Mouse (Mus musculus) liver, embryonic 15.5 days (tissue): Measurements from ENCODE around the gene Il1a. TPM values are rescaled to one million over a fixed set of nuclear protein-coding genes. Genes with fewer than 3 reads are reported as not detected.

Source experiments
- ATAC-seq: fragments of 200-750 bp; cut with Nextera tagmentation; 2 replicates; pipeline ENCODE4 v1.8.0; 2017; ENCODE audit warnings: moderate number of reproducible peaks, mild to moderate bottlenecking, moderate library complexity; ENCODE audit not compliant: insufficient read depth
- H3K27ac ChIP-seq: fragments of 300-500 bp; sonication (generic); replicated peaks from 2 replicates; pipeline ENCODE4 v1.5.1; 2015; ENCODE audit warnings: mild to moderate bottlenecking, inconsistent platforms
- H3K27me3 ChIP-seq: fragments of 300-500 bp; sonication (generic); 2 replicates; pipeline ENCODE4 v1.6.1; 2015; ENCODE audit warnings: mild to moderate bottlenecking, inconsistent platforms
- H3K36me3 ChIP-seq: fragments of 300-500 bp; sonication (generic); replicated peaks from 2 replicates; pipeline ENCODE4 v1.6.1; 2015; ENCODE audit warnings: moderate library complexity, mild to moderate bottlenecking, inconsistent platforms
- H3K4me1 ChIP-seq: fragments of 300-500 bp; sonication (generic); replicated peaks from 2 replicates; pipeline ENCODE4 v1.6.1; 2015; ENCODE audit warnings: inconsistent platforms
- H3K4me2 ChIP-seq: fragments of 300-500 bp; sonication (generic); 2 replicates; pipeline ENCODE4 v1.6.1; 2015; ENCODE audit warnings: moderate library complexity, mild to moderate bottlenecking, inconsistent platforms
- H3K4me3 ChIP-seq: fragments of 300-500 bp; sonication (generic); replicated peaks from 2 replicates; pipeline ENCODE4 v1.5.1; 2015; ENCODE audit warnings: mild to moderate bottlenecking, inconsistent platforms
- H3K9ac ChIP-seq: fragments of 300-500 bp; sonication (generic); 2 replicates; pipeline ENCODE4 v1.6.1; 2015; ENCODE audit warnings: moderate library complexity, mild to moderate bottlenecking, inconsistent platforms
- H3K9me3 ChIP-seq: fragments of 300-500 bp; sonication (generic); replicated peaks from 2 replicates; pipeline ENCODE4 v1.6.1; 2016; ENCODE audit warnings: inconsistent platforms
- WGBS: fragments of 180-500 bp; shearing (Covaris S2); methylation state at CpG from one replicate; pipeline ENCODE4 v1.1.7; 2015; ENCODE audit warnings: mixed read lengths; ENCODE audit not compliant: insufficient replicate concordance; 5-methylcytosine and 5-hydroxymethylcytosine counted together
- polyA plus RNA-seq: library from polyadenylated mRNA; unstranded; fragments of >200 nt; fragmentation: Nextera tagmentation; extraction: Ambion mirVana; gene quantifications from 2 replicates; pipeline ENCODE4 v1.2.1, GENCODE M21; 2015

Gene Il1a
- polyA plus RNA-seq, 1 experiment from 2014 or later: 4.3 TPM

GRCm38 (mm10) chr2:129313934-129314333, 4.2 kb upstream of the Il1a start:
- no peak overlapping the region for H3K4me2 ChIP-seq
- 34% methylated on average over 1 of the region's 1 CpGs for WGBS
- 0 out of 2 replicates have a peak, but pooled peaks cover 11% of the 10 kb centered on the region for H3K27me3 ChIP-seq
- H3K9me3 ChIP-seq: no peaks in the 10 kb centered on the region
- no peak overlapping the region for H3K27ac ChIP-seq
- no peak overlapping the region for H3K4me3 ChIP-seq
- H3K9ac ChIP-seq: no peak overlapping the region
- ATAC-seq: no peak
- no peaks in the 10 kb centered on the region for H3K4me1 ChIP-seq
- no peaks in the 10 kb centered on the region for H3K36me3 ChIP-seq

DNA sequence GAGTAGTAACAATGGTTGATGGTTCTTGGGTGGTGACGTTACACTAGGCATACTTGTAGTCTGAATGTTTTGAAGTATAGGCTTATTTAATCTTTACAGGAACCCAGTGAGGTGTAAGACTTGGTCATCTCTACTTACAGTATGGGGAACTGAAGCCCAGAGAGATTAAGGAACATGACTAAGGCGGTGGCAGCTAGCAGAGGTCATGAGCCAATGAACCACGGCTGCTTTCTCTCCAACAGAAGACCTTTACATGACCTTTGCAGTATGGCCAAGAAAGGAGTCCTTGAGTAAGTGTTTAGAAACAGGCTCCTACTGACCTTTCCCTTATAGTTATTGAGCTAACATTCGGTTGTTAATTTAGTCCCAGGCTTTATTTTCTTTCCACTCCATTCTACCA, 3.8 kb downstream of the Il1a start:
- Histone ChIP-seq H3K27ac (no peak overlapping the region), H3K9me3 (no peaks in the 10 kb centered on the region), H3K36me3 (no peaks in the 10 kb centered on the region), H3K4me2 (no peak overlapping the region), H3K9ac (no peak overlapping the region), H3K4me3 (no peak overlapping the region), H3K4me1 (no peaks in the 10 kb centered on the region), H3K27me3 (peaks cover 20% of the 10 kb centered on the region; the same call in 1 of the 2 replicates)
- no peak for ATAC-seq
- 63% methylated on average over 4 of the region's 4 CpGs for WGBS

- 2% methylated on average over 10 of the region's 10 CpGs for WGBS
- Histone ChIP-seq H3K4me1 (peaks cover 31% of the 10 kb centered on the region), H3K4me3 (peak overlapping the region; percentile 74), H3K27ac (peak overlapping the region; percentile 97), H3K4me2 (peak overlapping the region; percentile 93), H3K27me3 (peaks cover 19% of the 10 kb centered on the region), H3K9ac (peak overlapping the region; percentile 89), H3K36me3 (peaks cover 19% of the 10 kb centered on the region), H3K9me3 (no peaks in the 10 kb centered on the region)
- ATAC-seq: peak; percentile 16
These were observed 12.2 kb downstream of the Il1a start for GRCm38 (mm10) chr2:129297589-129297982.

DNA sequence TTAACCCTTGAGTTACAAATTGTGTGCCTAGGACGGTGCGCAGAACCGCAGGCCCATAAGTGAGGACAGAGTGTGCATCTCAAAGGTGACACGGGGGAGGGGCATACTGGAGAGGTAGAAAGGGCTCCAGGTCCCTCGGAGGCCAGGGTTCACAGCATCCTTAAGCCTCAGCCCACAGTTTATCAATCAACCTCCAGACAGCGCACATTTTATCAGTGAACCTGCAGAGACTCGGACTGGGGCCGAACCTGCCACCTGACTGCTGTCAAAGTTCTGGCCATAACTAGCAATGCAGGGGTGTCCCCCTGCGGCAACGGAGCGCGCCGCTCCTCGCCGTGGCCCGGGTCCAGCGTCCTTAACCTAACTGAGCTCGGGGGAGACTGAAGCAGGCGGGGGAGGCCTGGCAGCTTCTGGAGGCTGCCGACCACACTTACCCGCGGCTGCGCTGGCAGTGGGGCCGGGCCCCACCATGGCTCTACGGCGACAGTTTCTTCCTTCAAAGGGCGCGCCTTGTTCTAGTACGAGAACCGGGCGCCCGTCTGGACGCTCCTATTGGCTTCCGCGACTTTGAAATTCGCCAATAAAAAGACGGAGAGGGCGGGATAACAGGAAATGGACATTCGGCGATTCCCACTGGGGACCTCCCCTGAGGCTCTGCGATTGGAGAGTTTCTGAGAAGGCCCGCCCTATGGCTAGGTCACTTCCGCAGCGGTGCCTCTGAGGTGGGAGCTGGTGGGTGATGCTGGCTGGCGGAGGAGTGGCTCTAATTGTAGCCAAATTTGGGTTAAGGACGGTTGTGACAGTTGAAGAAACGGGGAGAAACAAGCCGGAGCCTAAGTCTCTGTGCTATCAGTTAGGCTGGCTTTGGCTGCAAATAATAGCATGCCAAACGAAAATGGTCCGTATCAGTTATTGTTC, 12.8 kb downstream of the Il1a start, which contains the start of gene Ckap2l:
Ckap2l (minus strand) TSS at position 542 of the 918 bp plus-strand sequence.
- Histone ChIP-seq H3K9ac (peak within 1 kb of the TSS; percentile 90), H3K27ac (peak within 1 kb of the TSS; percentile 97), H3K36me3 (peaks cover 19% of the 10 kb centered on the region), H3K27me3 (peaks cover 19% of the 10 kb centered on the region), H3K4me1 (peaks cover 31% of the 10 kb centered on the region), H3K9me3 (no peaks in the 10 kb centered on the region), H3K4me3 (peak within 1 kb of the TSS; percentile 74), H3K4me2 (peak within 1 kb of the TSS; percentile 93)
- peak; percentile 98 for ATAC-seq
- under 1% methylated on average over 50 of the region's 50 CpGs for WGBS

GRCm38 (mm10) chr2:129296086-129296485, 13.7 kb downstream of the Il1a start:
- Histone ChIP-seq H3K27me3 (peaks cover 11% of the 10 kb centered on the region), H3K9ac (peak overlapping the region; percentile 90), H3K4me1 (peaks cover 33% of the 10 kb centered on the region), H3K4me3 (peak overlapping the region; percentile 74), H3K27ac (peak overlapping the region; percentile 93), H3K4me2 (peak overlapping the region; percentile 78), H3K36me3 (peaks cover 22% of the 10 kb centered on the region), H3K9me3 (no peaks in the 10 kb centered on the region)
- no peak for ATAC-seq
- WGBS: 57% methylated on average over 5 of the region's 5 CpGs

DNA sequence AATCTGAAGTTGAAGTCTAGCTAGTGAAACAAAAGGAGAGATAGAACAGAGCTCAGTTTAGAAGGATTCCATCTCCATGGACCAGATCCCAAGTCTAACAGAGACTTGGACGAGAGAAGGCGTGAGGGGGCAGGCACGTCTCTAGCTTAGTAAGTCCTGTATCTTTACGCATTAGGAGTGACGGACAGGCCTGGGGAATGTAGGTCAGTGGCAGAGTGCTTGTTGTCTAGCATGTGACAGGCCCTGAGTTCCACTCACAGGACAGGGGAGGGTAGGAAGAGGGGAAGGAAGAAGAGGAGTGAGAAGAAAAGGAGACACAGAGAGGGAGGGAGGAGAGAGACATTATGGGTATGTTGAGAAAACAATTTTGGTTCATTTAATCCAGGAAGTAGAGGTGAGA, 14.7 kb downstream of the Il1a start:
- no peak for ATAC-seq
- Histone ChIP-seq H3K4me2 (peak overlapping the region; percentile 78), H3K9ac (peak overlapping the region; percentile 90), H3K9me3 (no peaks in the 10 kb centered on the region), H3K27me3 (peaks cover 3% of the 10 kb centered on the region; the same call in 1 of the 2 replicates), H3K36me3 (peaks cover 32% of the 10 kb centered on the region), H3K27ac (0 out of 2 replicates have a peak overlapping the region, but pooled peaks have one; percentile 93), H3K4me1 (peaks cover 34% of the 10 kb centered on the region), H3K4me3 (peak overlapping the region; percentile 74)
- WGBS: 89% methylated on average over 5 of the region's 5 CpGs

- ATAC-seq: no peak
- WGBS: 91% methylated on average over 5 of the region's 5 CpGs
- H3K9me3 ChIP-seq: no peaks in the 10 kb centered on the region
- H3K4me3 ChIP-seq: no peak overlapping the region
- peaks cover 92% of the 10 kb centered on the region for H3K36me3 ChIP-seq
- no peak overlapping the region for H3K9ac ChIP-seq
- H3K4me2 ChIP-seq: no peak overlapping the region
- no peaks in the 10 kb centered on the region for H3K27me3 ChIP-seq
- H3K4me1 ChIP-seq: no peaks in the 10 kb centered on the region
- no peak overlapping the region for H3K27ac ChIP-seq
These were observed 35.9 kb downstream of the Il1a start for GRCm38 (mm10) chr2:129273823-129274222.

DNA sequence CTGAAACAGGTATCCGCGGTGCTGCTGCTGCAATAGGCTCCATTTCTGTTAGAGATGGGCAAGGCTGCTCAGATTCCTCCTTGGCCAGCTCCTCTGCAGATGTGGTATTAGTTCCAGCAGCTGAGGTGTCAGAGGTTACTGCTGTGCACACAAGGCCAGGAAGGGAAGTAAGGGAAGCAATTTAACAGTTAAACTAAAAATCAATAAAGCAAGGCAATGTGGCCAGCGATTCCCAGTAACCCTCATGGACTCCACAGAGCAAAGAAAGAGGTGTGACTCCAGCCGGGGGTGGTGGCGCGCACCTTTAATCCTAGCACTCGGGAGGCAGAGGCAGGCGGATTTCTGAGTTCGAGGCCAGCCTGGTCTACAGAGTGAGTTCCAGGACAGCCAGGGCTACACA, 39.2 kb downstream of the Il1a start:
- H3K4me1 ChIP-seq: no peaks in the 10 kb centered on the region
- peaks cover 94% of the 10 kb centered on the region for H3K36me3 ChIP-seq
- ATAC-seq: no peak

DNA sequence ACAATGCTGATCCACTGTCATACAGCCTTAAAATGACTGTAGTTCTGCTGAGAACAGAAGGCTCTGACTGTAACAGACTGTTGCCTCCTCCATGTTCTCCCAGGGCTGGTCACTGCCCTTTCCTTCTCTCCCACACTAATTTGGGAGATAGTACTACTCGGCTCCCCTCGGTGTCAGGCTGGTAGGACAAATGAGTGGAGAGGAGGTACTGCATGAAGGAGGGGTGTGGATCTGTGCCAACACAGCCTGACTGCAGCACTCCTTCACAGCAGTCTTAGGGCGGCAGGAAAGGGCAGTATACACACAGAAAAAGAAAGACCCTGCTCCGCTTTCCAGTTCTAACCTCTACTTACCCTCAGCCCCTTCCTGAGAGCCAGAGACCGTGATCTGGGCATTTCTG, 39.8 kb downstream of the Il1a start:
- Histone ChIP-seq H3K4me3 (no peak overlapping the region), H3K36me3 (peaks cover 88% of the 10 kb centered on the region), H3K4me2 (no peak overlapping the region), H3K9me3 (no peaks in the 10 kb centered on the region), H3K9ac (no peak overlapping the region), H3K27me3 (no peaks in the 10 kb centered on the region), H3K27ac (no peak overlapping the region), H3K4me1 (no peaks in the 10 kb centered on the region)
- ATAC-seq: no peak
- WGBS: 93% methylated on average over 5 of the region's 5 CpGs

More for the DNA sequence above, 39.2 kb downstream of the Il1a start:
- H3K4me2 ChIP-seq: no peak overlapping the region
- no peak overlapping the region for H3K9ac ChIP-seq
- WGBS: 80% methylated on average over 9 of the region's 9 CpGs
- no peaks in the 10 kb centered on the region for H3K9me3 ChIP-seq
- no peak overlapping the region for H3K27ac ChIP-seq
- no peak overlapping the region for H3K4me3 ChIP-seq
- no peaks in the 10 kb centered on the region for H3K27me3 ChIP-seq

GRCm38 (mm10) chr2:129269161-129269643, 40.6 kb downstream of the Il1a start:
- Histone ChIP-seq H3K4me2 (no peak overlapping the region), H3K9me3 (no peaks in the 10 kb centered on the region), H3K27me3 (no peaks in the 10 kb centered on the region), H3K4me3 (no peak overlapping the region), H3K9ac (no peak overlapping the region), H3K36me3 (peaks cover 81% of the 10 kb centered on the region), H3K4me1 (no peaks in the 10 kb centered on the region), H3K27ac (no peak overlapping the region)
- 91% methylated on average over 12 of the region's 12 CpGs for WGBS
- no peak for ATAC-seq

DNA sequence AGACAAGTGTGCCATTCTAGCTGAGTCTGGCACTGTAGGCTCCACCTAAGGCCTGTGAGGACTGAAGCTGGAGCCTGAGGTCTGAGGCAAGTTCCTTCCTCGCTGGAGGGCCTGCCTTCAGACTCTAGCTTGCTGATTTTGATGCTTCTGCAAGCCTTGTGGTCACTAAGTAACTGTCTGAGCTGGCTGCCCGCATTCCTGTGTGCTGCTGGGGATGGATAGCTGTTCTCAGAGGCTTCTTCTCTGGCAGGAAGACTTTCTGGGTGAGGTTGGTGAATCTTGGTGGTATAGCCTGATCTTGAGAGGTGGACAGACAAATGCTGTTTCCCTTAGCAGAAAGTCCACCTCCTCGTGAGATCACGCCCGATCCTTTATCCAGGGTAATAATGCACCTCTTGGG, 42.0 kb downstream of the Il1a start:
- no peak overlapping the region for H3K9ac ChIP-seq
- H3K9me3 ChIP-seq: no peaks in the 10 kb centered on the region
- H3K36me3 ChIP-seq: peaks cover 67% of the 10 kb centered on the region
- ATAC-seq: no peak
- WGBS: 86% methylated on average over 5 of the region's 5 CpGs
- no peak overlapping the region for H3K27ac ChIP-seq
- H3K4me3 ChIP-seq: no peak overlapping the region
- H3K27me3 ChIP-seq: no peaks in the 10 kb centered on the region
- no peak overlapping the region for H3K4me2 ChIP-seq
- H3K4me1 ChIP-seq: peaks cover 11% of the 10 kb centered on the region
